Mouse (Mus musculus) liver, adult 2 months (tissue): Measurements from ENCODE around the gene Unk. TPM values are rescaled to one million over a fixed set of nuclear protein-coding genes. Genes with fewer than 3 reads are reported as not detected.
A peak's percentile ranks its signal among the peaks of the same experiment; 100 is the strongest.

ENCODE experiments used
- DNase-seq: peaks from one replicate; pipeline ENCODE4 v3.0.0-alpha.2; 2011; ENCODE audit warnings: low read depth, low spot score; ENCODE audit errors: extremely low read depth
- H3K27ac ChIP-seq: fragments of 200-500 bp; replicated peaks from 2 replicates; pipeline ENCODE4 v1.5.1; 2012; ENCODE audit warnings: low read depth, mild to moderate bottlenecking, control low read depth, inconsistent platforms, low read length; ENCODE audit not compliant: insufficient read depth
- H3K27me3 ChIP-seq: fragments of 200-500 bp; 2 replicates; pipeline ENCODE4 v1.6.1; 2012; ENCODE audit warnings: mild to moderate bottlenecking, moderate library complexity, low read length, inconsistent platforms; ENCODE audit not compliant: control insufficient read depth, insufficient read depth
- H3K36me3 ChIP-seq: fragments of 200-500 bp; 2 replicates; pipeline ENCODE4 v1.6.1; 2012; ENCODE audit warnings: low read length, inconsistent platforms; ENCODE audit not compliant: control insufficient read depth, insufficient read depth
- H3K4me1 ChIP-seq: fragments of 200-500 bp; 2 replicates; pipeline ENCODE4 v1.6.1; 2011; ENCODE audit warnings: low read length; ENCODE audit not compliant: control insufficient read depth, insufficient read depth
- H3K4me3 ChIP-seq: fragments of 200-500 bp; 2 replicates; pipeline ENCODE4 v1.5.1; 2011; ENCODE audit warnings: low read depth, mild to moderate bottlenecking, control low read depth, low read length, moderate library complexity; ENCODE audit not compliant: insufficient read depth
- H3K79me2 ChIP-seq: fragments of 200-500 bp; 2 replicates; pipeline ENCODE4 v1.6.1; 2012; ENCODE audit warnings: inconsistent platforms, mild to moderate bottlenecking, low read length, moderate library complexity; ENCODE audit not compliant: control insufficient read depth, insufficient read depth
- H3K9ac ChIP-seq: fragments of 200-500 bp; 2 replicates; pipeline ENCODE4 v1.6.1; 2012; ENCODE audit warnings: low read depth, mild to moderate bottlenecking, control low read depth, inconsistent platforms, low read length
- CTCF ChIP-seq: fragments of 200-500 bp; IDR thresholded peaks from 2 replicates; pipeline ENCODE4 v1.5.1; 2011; ENCODE audit warnings: low read depth, low read length, control low read depth
- POLR2A ChIP-seq: fragments of 200-500 bp; IDR thresholded peaks from 2 replicates; pipeline ENCODE4 v1.6.1; 2011; ENCODE audit warnings: low read length, control low read depth; ENCODE audit not compliant: insufficient read depth; ENCODE audit errors: extremely low read depth
- WGBS: fragments of 180-500 bp; shearing (Covaris S2); methylation state at CpG from one replicate; pipeline ENCODE4 v1.1.7; 2018; 5-methylcytosine and 5-hydroxymethylcytosine counted together
- polyA plus RNA-seq: library from polyadenylated mRNA; depleted of rRNA; stranded (reverse); fragments of >200 nt; gene quantifications from 2 replicates; pipeline ENCODE4 v1.2.3, GENCODE M21; 2012
- total RNA-seq: library from RNA; depleted of rRNA; stranded (reverse); fragments of >200 nt; gene quantifications from 2 replicates; pipeline ENCODE4 v1.2.3, GENCODE M21; 2014

The Unk gene
- total and polyA plus RNA-seq, 2 experiments = 4.3 to 13.8 TPM

GRCm38 (mm10) chr11:116024356-116024808 lies 5.7 kb upstream of the Unk start:
- Histone ChIP-seq H3K36me3 (peaks cover 13% of the 10 kb centered on the region), H3K27me3 (no peaks in the 10 kb centered on the region), H3K79me2 (peaks cover 10% of the 10 kb centered on the region; the same call in 1 of the 2 replicates), H3K4me3 (peak overlapping the region; percentile 67), H3K9ac (peak overlapping the region; percentile 96), H3K4me1 (peaks cover 7% of the 10 kb centered on the region), H3K27ac (peak overlapping the region; percentile 92)
- TF ChIP-seq CTCF = no peak
- peak; percentile 100 for TF ChIP-seq POLR2A
- under 1% methylated on average over 37 of the region's 37 CpGs for WGBS
- peak; percentile 98 for DNase-seq

GRCm38 (mm10) chr11:116025056-116025845 lies 4.9 kb upstream of the Unk start:
- Histone ChIP-seq H3K27ac (no peak overlapping the region), H3K36me3 (peaks cover 13% of the 10 kb centered on the region), H3K79me2 (peaks cover 10% of the 10 kb centered on the region; the same call in 1 of the 2 replicates), H3K27me3 (no peaks in the 10 kb centered on the region), H3K4me1 (peaks cover 7% of the 10 kb centered on the region), H3K4me3 (no peak overlapping the region), H3K9ac (no peak overlapping the region)
- TF ChIP-seq CTCF (no peak), POLR2A (no peak)
- no peak for DNase-seq
- WGBS = 92% methylated on average over 3 of the region's 3 CpGs

- peaks cover 10% of the 10 kb centered on the region for H3K4me1 ChIP-seq
- H3K36me3 ChIP-seq = peaks cover 2% of the 10 kb centered on the region; the same call in 1 of the 2 replicates
- H3K27me3 ChIP-seq = no peaks in the 10 kb centered on the region
- DNase-seq = peak; percentile 84
- 20% methylated on average over 4 of the region's 4 CpGs for WGBS
- H3K4me3 ChIP-seq = peak within 1 kb of the TSS; percentile 4
- H3K79me2 ChIP-seq = peaks cover 13% of the 10 kb centered on the region; the same call in 1 of the 2 replicates
- TF ChIP-seq POLR2A (peak; percentile 67), CTCF (no peak)
- H3K27ac ChIP-seq = peak within 1 kb of the TSS; percentile 85
- peak within 1 kb of the TSS; percentile 44 for H3K9ac ChIP-seq
Observed at GRCm38 (mm10) chr11:116027756-116028155, 2.4 kb upstream of the Unk start, which contains the start of gene H3f3b. H3f3b (minus strand) TSS chr11:116027962.

GRCm38 (mm10) chr11:116028177-116028865 lies 1.8 kb upstream of the Unk start:
- Histone ChIP-seq H3K27me3 (no peaks in the 10 kb centered on the region), H3K27ac (peak overlapping the region; percentile 85), H3K79me2 (peaks cover 15% of the 10 kb centered on the region; the same call in 1 of the 2 replicates), H3K36me3 (peaks cover 1% of the 10 kb centered on the region; the same call in 1 of the 2 replicates), H3K4me3 (no peak overlapping the region), H3K4me1 (peaks cover 10% of the 10 kb centered on the region), H3K9ac (peak overlapping the region; percentile 3)
- peak; percentile 55 for DNase-seq
- 24% methylated on average over 9 of the region's 9 CpGs for WGBS
- TF ChIP-seq POLR2A (no peak), CTCF (no peak)

- 80% methylated on average over 6 of the region's 6 CpGs for WGBS
- peak overlapping the region; percentile 62 for H3K4me3 ChIP-seq
- H3K9ac ChIP-seq = peak overlapping the region; percentile 85
- no peaks in the 10 kb centered on the region for H3K27me3 ChIP-seq
- no peak for TF ChIP-seq POLR2A
- no peak for TF ChIP-seq CTCF
- H3K36me3 ChIP-seq = no peaks in the 10 kb centered on the region
- H3K27ac ChIP-seq = peak overlapping the region; percentile 96
- H3K4me1 ChIP-seq = peaks cover 10% of the 10 kb centered on the region
- H3K79me2 ChIP-seq = peaks cover 9% of the 10 kb centered on the region; the same call in 1 of the 2 replicates
- peak; percentile 61 for DNase-seq
Observed at GRCm38 (mm10) chr11:116029086-116029865, 846 bp upstream of the Unk start.
